Mouse (Mus musculus) hindbrain, embryonic 13.5 days (tissue): Measurements from ENCODE around the gene Bloc1s3. TPM values are rescaled to one million over a fixed set of nuclear protein-coding genes. Genes with fewer than 3 reads are reported as not detected.

Experiments used
- ATAC-seq: fragments of 200-750 bp; cut with Nextera tagmentation; 2 replicates; pipeline ENCODE4 v1.8.0; 2017; ENCODE audit warnings: moderate TSS enrichment; ENCODE audit not compliant: low FRiP score
- H3K27ac ChIP-seq: fragments of 300-500 bp; sonication (generic); 2 replicates; pipeline ENCODE4 v1.5.1; 2015; ENCODE audit warnings: inconsistent platforms, mild to moderate bottlenecking, moderate library complexity
- H3K27me3 ChIP-seq: fragments of 300-500 bp; sonication (generic); 2 replicates; pipeline ENCODE4 v1.6.1; 2015; ENCODE audit warnings: mild to moderate bottlenecking, inconsistent platforms
- H3K36me3 ChIP-seq: fragments of 300-500 bp; sonication (generic); 2 replicates; pipeline ENCODE4 v1.6.1; 2015; ENCODE audit warnings: mild to moderate bottlenecking, inconsistent platforms
- H3K4me1 ChIP-seq: fragments of 300-500 bp; sonication (generic); replicated peaks from 2 replicates; pipeline ENCODE4 v1.6.1; 2015; ENCODE audit warnings: inconsistent platforms
- H3K4me2 ChIP-seq: fragments of 300-500 bp; sonication (generic); 2 replicates; pipeline ENCODE4 v1.6.1; 2015; ENCODE audit warnings: inconsistent platforms, mild to moderate bottlenecking, moderate library complexity
- H3K4me3 ChIP-seq: fragments of 300-500 bp; sonication (generic); 2 replicates; pipeline ENCODE4 v1.5.1; 2015; ENCODE audit warnings: mild to moderate bottlenecking, inconsistent platforms
- H3K9ac ChIP-seq: fragments of 300-500 bp; sonication (generic); 2 replicates; pipeline ENCODE4 v1.6.1; 2015; ENCODE audit warnings: mild to moderate bottlenecking, inconsistent platforms
- H3K9me3 ChIP-seq: fragments of 300-500 bp; sonication (generic); 2 replicates; pipeline ENCODE4 v1.6.1; 2016; ENCODE audit warnings: inconsistent platforms
- WGBS: fragments of 180-500 bp; shearing (Covaris S2); methylation state at CpG from one replicate; pipeline ENCODE4 v1.1.7; 2015; 5-methylcytosine and 5-hydroxymethylcytosine counted together
- polyA plus RNA-seq: library from polyadenylated mRNA; unstranded; fragments of >200 nt; fragmentation: Nextera tagmentation; extraction: Ambion mirVana; gene quantifications from 2 replicates; pipeline ENCODE4 v1.2.1, GENCODE M21; 2015

Bloc1s3 gene
- polyA plus RNA-seq, 1 experiment from 2014 or later: 3.5 TPM

DNA sequence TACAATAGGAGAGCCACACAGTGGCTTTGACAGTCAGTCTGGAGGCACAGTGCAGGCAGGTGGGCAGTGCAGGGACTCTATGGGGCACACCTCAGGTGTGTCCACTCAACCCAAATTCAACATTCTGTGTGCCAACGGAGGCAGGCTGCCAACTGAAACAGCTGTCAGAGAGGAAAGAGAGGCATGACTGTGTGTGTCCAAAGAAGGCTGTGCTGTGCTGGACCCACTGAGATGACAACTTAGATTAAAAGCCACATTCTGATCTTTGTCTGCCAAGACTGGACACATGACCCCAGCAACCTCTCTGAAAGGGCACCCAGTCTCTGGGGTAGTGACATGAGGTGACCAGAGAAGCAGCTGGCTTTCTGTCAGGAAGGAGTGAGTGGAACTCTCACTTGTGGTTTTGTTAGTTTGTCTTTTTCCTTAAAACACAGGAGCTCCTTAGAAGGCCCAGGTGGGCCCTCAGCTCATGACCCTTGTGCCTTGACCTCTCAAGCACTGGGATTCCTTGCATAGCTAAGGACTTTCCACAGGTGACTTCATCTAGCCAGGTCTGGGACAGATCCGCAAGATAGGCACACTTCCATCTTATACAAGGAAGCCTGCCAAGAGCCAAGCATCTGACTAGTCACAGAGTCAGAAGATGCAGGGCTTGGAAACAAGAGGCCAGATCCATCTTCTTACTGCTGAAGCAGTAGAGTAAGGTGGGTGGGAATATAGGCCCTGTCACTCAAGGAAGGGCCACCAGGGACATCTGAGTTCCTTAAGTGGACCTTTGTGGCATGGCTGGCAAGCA is 32.8 kb upstream of the Bloc1s3 start:
- ATAC-seq: no peak
- no peaks in the 10 kb centered on the region for H3K27me3 ChIP-seq
- peak overlapping the region; percentile 13; the same call in 1 of the 2 replicates for H3K9ac ChIP-seq
- H3K4me1 ChIP-seq: peaks cover 48% of the 10 kb centered on the region
- H3K36me3 ChIP-seq: no peaks in the 10 kb centered on the region
- 94% methylated on average over 2 of the region's 2 CpGs for WGBS
- no peaks in the 10 kb centered on the region for H3K9me3 ChIP-seq
- H3K27ac ChIP-seq: peak overlapping the region; percentile 70; the same call in 1 of the 2 replicates
- H3K4me2 ChIP-seq: no peak overlapping the region
- no peak overlapping the region for H3K4me3 ChIP-seq

DNA sequence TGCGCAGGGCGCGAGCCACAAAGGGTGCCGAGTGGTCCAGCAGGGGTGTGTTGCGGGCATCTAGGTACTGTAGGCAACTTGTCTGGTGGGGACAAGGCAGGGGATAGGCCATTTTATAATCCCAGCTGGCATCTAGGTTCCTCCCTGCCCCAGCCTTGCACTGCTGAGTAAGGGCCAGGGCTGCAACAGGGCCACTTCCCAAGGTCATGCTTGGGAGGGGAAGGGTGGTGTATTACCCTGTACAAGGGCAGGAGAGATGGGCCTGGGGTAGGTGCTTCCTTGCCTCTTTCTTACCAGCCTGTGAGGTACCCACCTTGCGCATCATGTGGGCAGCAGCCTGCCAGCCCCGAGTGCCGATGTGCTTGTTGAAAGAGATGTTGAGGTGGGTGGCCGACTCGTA is 26.5 kb upstream of the Bloc1s3 start:
- Histone ChIP-seq H3K9ac (no peak overlapping the region), H3K4me2 (no peak overlapping the region), H3K9me3 (no peaks in the 10 kb centered on the region), H3K27me3 (no peaks in the 10 kb centered on the region), H3K27ac (no peak overlapping the region), H3K36me3 (peaks cover 55% of the 10 kb centered on the region), H3K4me1 (peaks cover 10% of the 10 kb centered on the region), H3K4me3 (no peak overlapping the region)
- WGBS: 93% methylated on average over 10 of the region's 10 CpGs
- no peak for ATAC-seq

DNA sequence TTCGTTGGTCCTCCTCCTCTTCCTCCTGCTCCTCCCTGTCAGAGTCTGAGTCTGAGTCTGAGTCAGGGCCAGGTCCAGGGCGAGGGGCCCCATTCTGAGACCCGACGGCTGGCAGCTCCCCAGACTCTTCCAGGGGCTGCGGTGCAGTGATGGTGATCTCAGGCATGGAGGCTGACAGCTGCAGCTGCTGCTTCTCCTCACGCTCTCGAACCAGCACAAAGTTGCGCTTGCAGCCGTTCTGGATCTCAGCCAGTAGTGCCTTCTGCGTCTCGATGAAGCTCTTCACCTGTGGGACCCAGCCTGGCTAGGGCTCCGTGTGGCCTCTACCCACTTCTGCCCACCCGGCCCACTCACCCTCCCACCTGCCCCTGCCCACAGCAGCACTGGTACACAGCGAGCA is 24.1 kb upstream of the Bloc1s3 start:
- no peak for ATAC-seq
- 88% methylated on average over 14 of the region's 14 CpGs for WGBS
- no peaks in the 10 kb centered on the region for H3K27me3 ChIP-seq

DNA sequence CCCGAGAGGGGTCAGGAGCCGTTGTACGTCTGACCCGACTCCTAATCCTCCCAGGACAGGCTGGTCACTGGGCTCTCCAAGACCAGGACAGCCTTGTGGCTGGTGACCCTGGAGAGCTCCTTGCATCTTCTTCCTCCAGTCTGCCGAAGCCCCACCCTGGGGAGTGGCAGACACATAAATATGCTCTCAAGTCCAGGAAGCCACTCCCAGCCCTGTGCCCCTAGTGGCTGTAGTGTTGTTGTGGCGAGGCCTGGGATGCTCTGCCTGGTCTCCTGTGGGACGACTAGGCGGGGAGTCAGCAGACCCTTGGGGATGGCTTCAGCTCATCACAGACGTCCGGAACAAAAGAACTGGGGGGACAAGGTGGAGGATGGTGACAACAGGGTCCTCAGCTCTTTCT is 22.9 kb upstream of the Bloc1s3 start:
- Histone ChIP-seq H3K27ac (no peak overlapping the region), H3K9ac (no peak overlapping the region), H3K4me2 (no peak overlapping the region), H3K4me3 (no peak overlapping the region), H3K36me3 (peaks cover 69% of the 10 kb centered on the region), H3K27me3 (no peaks in the 10 kb centered on the region), H3K9me3 (no peaks in the 10 kb centered on the region), H3K4me1 (no peaks in the 10 kb centered on the region; the same call in 1 of the 2 replicates)
- 77% methylated on average over 10 of the region's 10 CpGs for WGBS
- no peak for ATAC-seq

More for the DNA sequence above, 24.1 kb upstream of the Bloc1s3 start:
- H3K36me3 ChIP-seq: peaks cover 69% of the 10 kb centered on the region
- H3K4me3 ChIP-seq: no peak overlapping the region
- peaks cover 6% of the 10 kb centered on the region for H3K4me1 ChIP-seq
- H3K9me3 ChIP-seq: no peaks in the 10 kb centered on the region
- no peak overlapping the region for H3K4me2 ChIP-seq
- no peak overlapping the region for H3K9ac ChIP-seq
- no peak overlapping the region for H3K27ac ChIP-seq

DNA sequence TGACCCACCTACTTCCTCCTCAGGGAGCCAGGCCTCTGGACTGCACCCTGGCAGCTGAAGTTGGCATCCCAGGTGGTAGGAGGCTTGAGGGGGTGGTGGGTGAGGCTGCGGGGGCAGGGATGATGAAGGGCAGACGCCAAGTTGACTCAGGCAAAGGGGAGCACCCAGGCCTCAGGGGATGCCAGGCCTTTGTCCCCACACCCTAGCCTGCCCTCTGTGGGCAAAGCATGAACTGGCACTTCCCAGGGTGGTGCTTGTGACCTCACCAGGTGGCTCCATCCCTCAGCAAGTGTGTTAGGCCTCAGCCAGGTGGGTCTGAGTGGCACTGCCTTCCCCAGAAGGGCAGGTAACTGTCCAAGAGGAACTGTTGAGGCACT is 16.9 kb upstream of the Bloc1s3 start:
- Histone ChIP-seq H3K4me2 (peak overlapping the region; percentile 78; the same call in 1 of the 2 replicates), H3K27ac (no peak overlapping the region), H3K4me3 (no peak overlapping the region), H3K4me1 (peaks cover 29% of the 10 kb centered on the region), H3K27me3 (peaks cover 58% of the 10 kb centered on the region), H3K36me3 (peaks cover 18% of the 10 kb centered on the region), H3K9ac (no peak overlapping the region), H3K9me3 (no peaks in the 10 kb centered on the region)
- WGBS: 72% methylated on average over 2 of the region's 2 CpGs
- no peak for ATAC-seq

DNA sequence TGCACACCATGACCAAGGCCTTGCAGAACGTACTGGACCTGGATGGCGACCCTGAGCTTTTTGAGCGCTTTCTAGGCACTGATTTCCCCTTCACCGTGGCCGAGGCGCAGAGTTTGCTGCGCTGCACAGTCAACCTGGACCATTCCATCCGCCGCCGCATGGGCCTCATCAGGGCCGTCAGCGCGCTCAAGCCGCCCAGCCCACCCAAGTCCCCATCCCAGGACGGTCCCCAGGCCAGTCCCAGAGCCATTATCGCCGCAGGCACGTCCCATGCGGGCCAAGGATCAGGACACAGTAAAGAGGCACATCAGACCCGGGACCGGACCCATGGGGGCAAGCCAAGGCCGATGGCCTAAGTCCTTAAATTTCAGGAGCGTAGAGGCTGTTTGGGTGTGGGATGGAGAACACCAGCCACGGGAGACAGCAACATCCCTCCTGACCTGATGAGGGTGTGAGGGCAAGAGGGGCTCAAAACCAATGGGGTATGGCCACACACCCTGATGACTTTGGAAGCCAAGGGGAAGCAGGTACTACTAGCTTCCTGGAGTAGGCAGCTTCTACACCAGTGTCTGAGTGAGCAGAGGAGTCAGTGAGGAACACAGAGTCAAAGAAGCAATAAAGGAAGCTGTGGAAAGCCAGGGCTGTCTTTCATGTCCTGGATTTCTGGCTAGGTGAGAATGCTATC is 16.4 kb upstream of the Bloc1s3 start:
- peak; percentile 52 for ATAC-seq
- H3K9ac ChIP-seq: peak overlapping the region; percentile 68
- WGBS: 14% methylated on average over 24 of the region's 24 CpGs
- H3K4me3 ChIP-seq: peak overlapping the region; percentile 42
- H3K9me3 ChIP-seq: no peaks in the 10 kb centered on the region
- peaks cover 13% of the 10 kb centered on the region for H3K36me3 ChIP-seq
- H3K4me1 ChIP-seq: peaks cover 34% of the 10 kb centered on the region
- peak overlapping the region; percentile 78 for H3K4me2 ChIP-seq
- H3K27ac ChIP-seq: no peak overlapping the region
- peaks cover 63% of the 10 kb centered on the region for H3K27me3 ChIP-seq

DNA sequence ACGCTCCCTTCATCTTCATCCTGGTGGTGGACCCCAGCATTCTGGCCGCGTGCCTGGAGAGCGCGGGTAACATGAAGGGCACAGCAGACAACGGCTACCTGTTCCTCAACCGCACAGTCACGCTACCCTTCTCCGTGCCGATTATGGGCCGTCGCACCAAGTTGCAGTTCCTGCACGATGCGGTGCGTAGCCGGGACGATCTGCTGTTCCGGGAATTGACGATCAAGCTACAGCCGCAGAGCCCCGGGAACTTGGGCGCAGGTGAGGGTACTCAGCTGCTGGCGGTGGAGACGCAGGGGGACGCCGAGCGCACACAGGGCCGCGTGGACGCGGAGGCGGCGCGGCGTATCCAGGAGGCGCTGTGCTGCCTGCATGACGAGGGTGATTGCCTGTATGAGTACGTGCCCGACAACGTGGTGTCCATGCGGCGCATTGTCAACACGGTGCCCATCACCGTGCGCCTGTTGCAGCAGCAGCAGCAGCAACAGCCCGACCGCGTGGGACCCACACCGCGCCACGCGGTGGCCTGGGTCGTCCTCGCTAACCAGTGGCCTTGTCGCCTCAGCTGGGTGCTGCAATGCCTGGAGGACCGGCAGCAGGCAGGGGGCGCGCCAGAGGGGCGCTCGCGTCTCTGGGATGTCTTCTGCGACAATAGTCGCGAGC is 15.7 kb upstream of the Bloc1s3 start:
- Histone ChIP-seq H3K36me3 (peaks cover 6% of the 10 kb centered on the region), H3K9me3 (no peaks in the 10 kb centered on the region), H3K27ac (no peak overlapping the region), H3K27me3 (peaks cover 70% of the 10 kb centered on the region), H3K4me1 (peaks cover 35% of the 10 kb centered on the region), H3K4me3 (peak overlapping the region; percentile 42), H3K9ac (peak overlapping the region; percentile 68), H3K4me2 (peak overlapping the region; percentile 78)
- WGBS: 2% methylated on average over 64 of the region's 64 CpGs
- ATAC-seq: peak; percentile 75

DNA sequence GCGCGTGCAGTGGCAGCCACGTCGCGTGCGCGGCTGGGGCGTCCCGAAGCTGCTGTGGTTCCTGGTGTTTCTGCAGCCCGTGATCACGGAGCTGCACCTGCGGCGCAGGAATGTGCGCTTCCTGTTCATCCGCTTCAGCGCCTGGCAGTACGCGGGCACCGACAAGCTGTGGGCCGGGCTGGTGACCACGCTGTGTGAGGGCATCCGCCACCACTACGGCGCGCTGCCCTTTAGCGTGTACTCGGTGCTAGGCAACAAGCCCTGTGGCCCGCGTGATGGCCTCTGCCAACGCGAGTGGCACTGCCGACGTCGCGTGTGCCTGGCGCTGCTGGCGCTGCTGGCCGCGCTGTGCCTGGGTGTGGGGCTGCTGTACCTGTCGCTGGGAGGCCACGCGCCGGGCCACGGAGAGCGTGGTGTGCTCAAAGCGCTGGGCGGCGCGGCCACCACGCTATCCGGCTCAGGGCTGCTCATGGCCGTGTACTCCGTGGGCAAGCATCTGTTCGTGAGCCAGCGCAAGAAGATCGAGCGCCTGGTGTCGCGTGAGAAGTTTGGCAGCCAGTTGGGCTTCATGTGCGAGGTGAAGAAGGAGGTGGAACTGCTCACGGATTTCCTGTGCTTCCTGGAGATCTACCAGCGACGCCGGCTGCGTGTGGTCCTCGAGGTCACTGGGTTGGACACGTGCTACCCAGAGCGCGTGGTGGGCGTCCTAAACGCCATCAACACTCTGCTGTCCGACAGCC is 15.0 kb upstream of the Bloc1s3 start:
- Histone ChIP-seq H3K4me2 (peak overlapping the region; percentile 78), H3K4me1 (peaks cover 35% of the 10 kb centered on the region), H3K9ac (peak overlapping the region; percentile 68), H3K9me3 (no peaks in the 10 kb centered on the region), H3K27me3 (peaks cover 77% of the 10 kb centered on the region), H3K4me3 (peak overlapping the region; percentile 42), H3K36me3 (no peaks in the 10 kb centered on the region), H3K27ac (no peak overlapping the region)
- ATAC-seq: no peak; the same call in 1 of the 2 replicates
- 15% methylated on average over 72 of the region's 72 CpGs for WGBS

DNA sequence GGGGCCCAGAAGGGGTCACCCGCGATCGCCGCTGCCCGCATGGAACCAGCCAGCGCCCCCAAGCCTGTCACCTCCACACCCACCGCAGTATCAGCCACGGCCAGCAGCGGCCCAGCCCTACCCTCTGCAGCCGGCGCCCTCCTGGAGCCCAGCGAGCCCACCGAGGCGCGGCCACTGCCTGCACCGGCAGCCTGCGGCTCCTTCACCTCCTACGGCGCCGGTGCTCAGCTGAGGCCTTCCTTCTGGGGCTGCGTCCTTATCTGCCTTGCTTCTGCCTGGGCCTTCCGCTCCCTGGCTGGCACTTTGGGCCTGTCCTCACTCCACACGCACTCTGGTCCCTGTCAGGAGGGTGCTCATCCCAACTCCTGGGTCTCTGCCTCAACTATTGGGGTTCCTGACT is 11.9 kb upstream of the Bloc1s3 start:
- no peaks in the 10 kb centered on the region for H3K36me3 ChIP-seq
- H3K27me3 ChIP-seq: peaks cover 85% of the 10 kb centered on the region
- H3K4me1 ChIP-seq: peaks cover 41% of the 10 kb centered on the region
- no peaks in the 10 kb centered on the region for H3K9me3 ChIP-seq
- ATAC-seq: no peak
- peak overlapping the region; percentile 24 for H3K4me3 ChIP-seq
- H3K4me2 ChIP-seq: peak overlapping the region; percentile 50
- 7% methylated on average over 18 of the region's 23 CpGs for WGBS
- H3K27ac ChIP-seq: no peak overlapping the region
- H3K9ac ChIP-seq: peak overlapping the region; percentile 71

DNA sequence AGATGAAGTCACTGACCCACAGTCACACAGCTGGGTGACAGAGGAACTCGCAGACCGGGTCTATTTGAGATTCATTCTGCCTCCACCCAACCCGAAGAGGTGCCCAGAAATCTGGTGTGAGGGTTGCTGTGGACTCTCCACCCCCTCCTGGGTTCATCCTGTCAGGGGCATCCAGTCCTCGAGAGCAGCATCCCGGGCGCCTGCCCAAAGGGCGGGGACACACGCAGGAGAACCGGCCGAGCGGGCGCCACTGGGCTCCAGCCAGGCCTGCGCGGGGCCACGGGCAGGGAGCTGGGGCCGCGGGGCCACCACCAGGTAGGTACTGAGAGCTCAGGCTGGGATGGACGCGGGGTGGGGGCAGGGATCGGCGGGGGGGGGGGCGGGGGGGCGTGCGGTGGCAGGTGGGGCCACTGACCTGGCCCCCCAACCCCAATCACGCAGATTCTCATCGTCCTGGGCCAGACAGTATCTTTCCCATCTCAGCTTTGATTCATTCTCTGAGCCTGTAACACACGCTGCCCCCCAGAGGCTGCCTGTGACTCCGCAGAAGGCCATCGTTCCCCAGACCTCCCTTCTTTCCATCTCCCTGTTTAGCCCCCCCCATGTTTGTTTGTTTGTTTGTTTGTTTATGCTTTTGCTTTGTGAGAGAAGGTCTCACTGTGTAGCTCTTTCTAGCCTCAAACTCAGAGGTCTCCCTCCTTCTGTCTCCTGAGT is 9.6 kb upstream of the Bloc1s3 start, which contains the start of gene Nkpd1:
Nkpd1 (plus strand) TSS at position 187 of the 714 bp plus-strand sequence.
- no peak within 1 kb of the TSS for H3K27ac ChIP-seq
- ATAC-seq: no peak
- 5% methylated on average over 22 of the region's 29 CpGs for WGBS

DNA sequence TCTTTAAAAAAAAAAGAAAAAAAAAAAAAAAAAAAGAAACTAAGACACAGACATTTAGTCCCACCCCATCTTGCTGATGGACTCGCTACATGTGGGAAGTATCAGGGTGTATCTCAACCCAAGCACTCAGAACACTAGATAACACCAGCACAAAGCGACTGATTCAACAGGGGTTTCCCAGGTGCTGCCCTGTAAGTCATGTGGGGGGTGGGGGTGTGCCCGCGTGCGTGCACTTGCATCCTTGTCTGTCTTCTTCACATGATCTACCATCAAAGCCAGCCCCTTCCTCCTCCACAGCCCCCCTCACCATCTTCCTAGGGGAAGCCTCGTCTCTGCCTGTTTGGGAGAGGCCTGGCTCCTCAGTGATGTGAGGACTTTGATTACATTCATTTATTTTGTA is 4.2 kb upstream of the Bloc1s3 start:
- Histone ChIP-seq H3K9me3 (no peaks in the 10 kb centered on the region), H3K27ac (no peak overlapping the region), H3K9ac (no peak overlapping the region), H3K36me3 (no peaks in the 10 kb centered on the region), H3K4me1 (peaks cover 17% of the 10 kb centered on the region), H3K27me3 (peaks cover 8% of the 10 kb centered on the region), H3K4me2 (no peak overlapping the region), H3K4me3 (no peak overlapping the region)
- ATAC-seq: no peak
- WGBS: 82% methylated on average over 6 of the region's 6 CpGs

More for the DNA sequence above, 9.6 kb upstream of the Bloc1s3 start, which contains the start of gene Nkpd1:
- peaks cover 63% of the 10 kb centered on the region for H3K27me3 ChIP-seq
- H3K4me3 ChIP-seq: peak within 1 kb of the TSS; percentile 24
- no peaks in the 10 kb centered on the region for H3K36me3 ChIP-seq
- peaks cover 19% of the 10 kb centered on the region for H3K4me1 ChIP-seq
- H3K9ac ChIP-seq: peak within 1 kb of the TSS; percentile 70
- peak within 1 kb of the TSS; percentile 49 for H3K4me2 ChIP-seq
- H3K9me3 ChIP-seq: no peaks in the 10 kb centered on the region
